Mouse (Mus musculus) lung, postnatal 0 days (tissue): Measurements from ENCODE around the gene Tmem254a. TPM values are rescaled to one million over a fixed set of nuclear protein-coding genes. Genes with fewer than 3 reads are reported as not detected.
"Not testable (repeated sequence)": the region's sequence is repeated elsewhere in the genome, so short reads cannot be mapped to it uniquely, and the experiment has no call there.

Experiments
- ATAC-seq: fragments of 200-750 bp; cut with Nextera tagmentation; 2 replicates; pipeline ENCODE4 v1.8.0; 2017; ENCODE audit warnings: moderate library complexity
- DNase-seq: peaks from one replicate; pipeline ENCODE4 v3.0.0-alpha.2; 2016; ENCODE audit warnings: low spot score
- H3K27ac ChIP-seq: fragments of 300-500 bp; sonication (generic); 2 replicates; pipeline ENCODE4 v1.5.1; 2014; ENCODE audit warnings: antibody characterized with exemption, mild to moderate bottlenecking, low read length, mixed read lengths
- H3K27me3 ChIP-seq: fragments of 300-500 bp; sonication (generic); replicated peaks from 2 replicates; pipeline ENCODE4 v1.6.1; 2014; ENCODE audit warnings: low read length, mixed read lengths; ENCODE audit not compliant: insufficient read depth
- H3K36me3 ChIP-seq: fragments of 300-500 bp; sonication (generic); 2 replicates; pipeline ENCODE4 v1.6.1; 2014; ENCODE audit warnings: low read length, mixed read lengths; ENCODE audit not compliant: insufficient read depth
- H3K4me1 ChIP-seq: fragments of 300-500 bp; sonication (generic); 2 replicates; pipeline ENCODE4 v1.6.1; 2014; ENCODE audit warnings: antibody characterized with exemption, low read depth, low read length, mixed read lengths; ENCODE audit not compliant: insufficient read depth
- H3K4me2 ChIP-seq: fragments of 300-500 bp; sonication (generic); replicated peaks from 2 replicates; pipeline ENCODE4 v1.6.1; 2014; ENCODE audit warnings: low read depth, mild to moderate bottlenecking, low read length, moderate library complexity, mixed read lengths
- H3K4me3 ChIP-seq: fragments of 300-500 bp; sonication (generic); 2 replicates; pipeline ENCODE4 v1.5.1; 2014; ENCODE audit warnings: low read depth, low read length
- H3K9ac ChIP-seq: fragments of 300-500 bp; sonication (generic); replicated peaks from 2 replicates; pipeline ENCODE4 v1.6.1; 2014; ENCODE audit warnings: low read depth, mild to moderate bottlenecking
- H3K9me3 ChIP-seq: fragments of 300-500 bp; sonication (generic); 2 replicates; pipeline ENCODE4 v1.6.1; 2016; ENCODE audit warnings: low read length, mixed read lengths
- WGBS: fragments of 180-500 bp; shearing (Covaris S2); extraction: QIAGEN DNeasy Blood & Tissue Kit; methylation state at CpG from one replicate; pipeline ENCODE4 v1.1.7; 2014; 5-methylcytosine and 5-hydroxymethylcytosine counted together
- polyA plus RNA-seq: library from polyadenylated mRNA; unstranded; fragments of >200 nt; fragmentation: Nextera tagmentation; extraction: Ambion mirVana; gene quantifications from 2 replicates; pipeline ENCODE4 v1.2.1, GENCODE M21; 2015

The Tmem254a gene
- polyA plus RNA-seq, 1 experiment from 2014 or later = 4.5 TPM

- not testable (repeated sequence) for DNase-seq, H3K27ac ChIP-seq, H3K4me3 ChIP-seq, H3K27me3 ChIP-seq, H3K4me1 ChIP-seq, H3K4me2 ChIP-seq, H3K36me3 ChIP-seq, H3K9me3 ChIP-seq, H3K9ac ChIP-seq, ATAC-seq
- WGBS = no CpG with 5 or more reads among the region's 10 CpGs
These were observed 24.5 kb downstream of the Tmem254a start, which contains the start of gene Plac9a for GRCm38 (mm10) chr14:25903000-25903399. Gene Plac9a (minus strand): TSS chr14:25903100.

DNA sequence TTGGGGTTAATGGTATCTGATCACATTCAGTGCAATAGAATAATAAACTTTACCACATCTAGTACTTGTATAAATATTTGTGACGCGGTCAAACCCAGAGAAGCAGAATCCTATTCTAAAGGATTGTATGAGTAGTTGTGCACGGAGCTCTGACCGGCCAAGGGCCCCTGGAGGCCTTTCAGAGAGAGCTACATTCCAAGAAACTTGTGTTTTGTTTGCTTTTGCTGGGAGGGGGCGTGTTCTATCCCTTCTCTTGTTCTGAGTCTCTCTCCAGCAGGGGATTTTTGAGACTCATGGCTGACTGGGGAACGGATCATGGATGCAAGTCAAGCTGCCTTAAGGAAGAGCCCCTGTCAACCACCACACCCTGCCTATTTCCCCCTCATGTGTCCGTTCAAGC, 31.8 kb downstream of the Tmem254a start:
- DNase-seq, H3K27ac ChIP-seq, H3K9ac ChIP-seq, H3K36me3 ChIP-seq, H3K9me3 ChIP-seq, H3K4me1 ChIP-seq, H3K27me3 ChIP-seq, H3K4me3 ChIP-seq, H3K4me2 ChIP-seq: not testable (repeated sequence)
- no CpG with 5 or more reads among the region's 7 CpGs for WGBS
- ATAC-seq = peak; percentile 48

DNA sequence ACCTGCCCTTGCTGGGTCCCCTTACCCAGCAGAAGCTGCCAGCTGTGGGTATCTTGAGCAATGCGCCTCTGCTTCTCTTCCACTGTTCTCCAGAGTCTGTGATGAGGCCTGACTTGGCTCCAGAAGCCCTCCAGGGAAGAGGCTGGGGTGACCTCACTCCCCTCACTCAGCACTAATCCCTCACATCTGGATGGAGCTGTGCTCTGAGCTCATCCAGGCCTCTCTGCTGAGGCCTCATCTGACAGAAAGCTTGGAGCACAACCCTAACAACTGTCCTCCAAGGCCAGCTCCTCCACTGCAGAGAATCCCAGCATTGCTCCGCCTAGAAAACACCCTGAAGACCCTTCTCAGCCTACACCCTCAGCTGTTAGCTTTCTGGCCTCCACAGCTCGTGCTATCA, 32.9 kb downstream of the Tmem254a start:
- H3K4me2 ChIP-seq, H3K27ac ChIP-seq, H3K4me1 ChIP-seq, H3K27me3 ChIP-seq, H3K9ac ChIP-seq, H3K36me3 ChIP-seq, H3K4me3 ChIP-seq, DNase-seq, H3K9me3 ChIP-seq: not testable (repeated sequence)
- ATAC-seq = peak; percentile 57
- WGBS = no CpG with 5 or more reads among the region's 3 CpGs

GRCm38 (mm10) chr14:25885886-25886285, 41.6 kb downstream of the Tmem254a start:
- not testable (repeated sequence) for H3K9ac ChIP-seq, H3K4me2 ChIP-seq, H3K36me3 ChIP-seq, H3K27ac ChIP-seq, H3K9me3 ChIP-seq, ATAC-seq, H3K27me3 ChIP-seq, H3K4me1 ChIP-seq, DNase-seq, H3K4me3 ChIP-seq
- no CpG with 5 or more reads among the region's 12 CpGs for WGBS

DNA sequence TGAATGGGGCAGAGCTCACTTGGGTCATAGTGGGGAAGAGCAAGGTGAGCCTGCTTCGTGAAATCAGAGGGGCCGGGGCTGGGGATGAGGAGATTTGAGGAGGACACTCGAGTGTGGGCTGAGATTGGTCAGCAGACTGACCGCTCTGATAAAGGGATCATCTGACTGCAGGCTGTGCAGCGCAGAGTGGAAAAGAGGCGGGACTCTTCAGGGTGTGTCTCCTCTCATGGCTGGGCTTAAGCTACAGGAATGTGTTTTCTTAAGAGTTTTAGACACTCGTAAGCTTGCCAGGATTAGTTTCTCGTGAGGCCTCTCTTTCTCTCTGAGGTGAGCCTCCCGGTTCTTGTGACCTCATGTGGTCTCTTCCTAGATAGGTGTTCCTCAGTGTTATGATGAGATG, 45.7 kb downstream of the Tmem254a start:
- no CpG with 5 or more reads among the region's 9 CpGs for WGBS
- not testable (repeated sequence) for H3K27ac ChIP-seq, H3K9me3 ChIP-seq, H3K4me2 ChIP-seq, H3K36me3 ChIP-seq, H3K27me3 ChIP-seq, H3K9ac ChIP-seq, H3K4me1 ChIP-seq, H3K4me3 ChIP-seq, DNase-seq
- peak; percentile 84 for ATAC-seq

GRCm38 (mm10) chr14:25876640-25877039, 50.8 kb downstream of the Tmem254a start:
- ATAC-seq = peak; percentile 51
- H3K4me1 ChIP-seq = peaks cover 11% of the 10 kb centered on the region; the same call in 1 of the 2 replicates
- H3K27ac ChIP-seq, H3K9me3 ChIP-seq, H3K4me3 ChIP-seq, H3K4me2 ChIP-seq, DNase-seq, H3K27me3 ChIP-seq, H3K36me3 ChIP-seq, H3K9ac ChIP-seq: not testable (repeated sequence)
- no CpG with 5 or more reads among the region's 7 CpGs for WGBS

Other genes starting within 250 kb of the Tmem254a start
- gene Ppif, start 233.5 kb downstream of the Tmem254a start, polyA plus RNA-seq = 11.2 and 13.8 TPM in 2 replicates
- gene Zcchc24, start 158.6 kb downstream of the Tmem254a start, polyA plus RNA-seq = 19.3 and 19.5 TPM in 2 replicates
- 54.6 and 55.3 TPM in 2 replicates for gene Anxa11, start 85.5 kb downstream of the Tmem254a start, polyA plus RNA-seq
- 5.1 and 13.2 TPM in 2 replicates for gene Plac9a, start 24.6 kb downstream of the Tmem254a start, polyA plus RNA-seq
- 0.10 TPM in 1 of 2 replicates, not detected in the other for gene Cphx1, start 10.6 kb upstream of the Tmem254a start, polyA plus RNA-seq
- gene Duxbl1, start 50.9 kb upstream of the Tmem254a start, polyA plus RNA-seq = 0.58 and 0.82 TPM in 2 replicates
- 177 and 227 TPM in 2 replicates for gene Gm9780, start 115.0 kb upstream of the Tmem254a start, polyA plus RNA-seq
- 76.1 and 87.6 TPM in 2 replicates for gene Tmem254c, start 139.7 kb upstream of the Tmem254a start, polyA plus RNA-seq
- not detected in 2 replicates for gene Cphx2, start 153.8 kb upstream of the Tmem254a start, polyA plus RNA-seq
- not detected in 2 replicates for gene Cphx3, start 154.6 kb upstream of the Tmem254a start, polyA plus RNA-seq
- gene Duxbl2, start 190.7 kb upstream of the Tmem254a start, polyA plus RNA-seq = 1.3 and 1.9 TPM in 2 replicates